Mouse (Mus musculus): ENCODE measurements around the gene Sorcs3.

Sorcs3 gene

GRCm38 (mm10) chr19:48378006-48378540 lies 172.2 kb downstream of the Sorcs3 start:
- no peak for DNase-seq (ENCODE audit: low spot score in 2 of 2)

- DNase-seq (ENCODE audit: low spot score in 2 of 2) = no peak
Observed at GRCm38 (mm10) chr19:48391551-48391950, 185.7 kb downstream of the Sorcs3 start.

GRCm38 (mm10) chr19:48404774-48405495 lies 199.1 kb downstream of the Sorcs3 start:
- no peak for DNase-seq (ENCODE audit: low spot score in 2 of 2)

GRCm38 (mm10) chr19:48408221-48408620 lies 202.4 kb downstream of the Sorcs3 start:
- no peak for DNase-seq (ENCODE audit: low spot score in 2 of 2)

- DNase-seq (ENCODE audit: low spot score in 2 of 2) = no peak
Observed at GRCm38 (mm10) chr19:48411332-48411731, 205.5 kb downstream of the Sorcs3 start.

- DNase-seq (ENCODE audit: low spot score in 2 of 2) = no peak
Observed at GRCm38 (mm10) chr19:48413836-48414235, 208.0 kb downstream of the Sorcs3 start.

- no peak for DNase-seq (ENCODE audit: low spot score in 2 of 2)
Observed at GRCm38 (mm10) chr19:48418356-48418755, 212.5 kb downstream of the Sorcs3 start.

GRCm38 (mm10) chr19:48429263-48429662 lies 223.4 kb downstream of the Sorcs3 start:
- DNase-seq (ENCODE audit: low spot score in 2 of 2) = no peak

- DNase-seq (ENCODE audit: low spot score in 2 of 2) = no peak
Observed at GRCm38 (mm10) chr19:48429755-48430154, 223.9 kb downstream of the Sorcs3 start.

- no peak for DNase-seq (ENCODE audit: low spot score in 2 of 2)
Observed at GRCm38 (mm10) chr19:48430328-48430727, 224.5 kb downstream of the Sorcs3 start.

GRCm38 (mm10) chr19:48438450-48438849 lies 232.6 kb downstream of the Sorcs3 start:
- DNase-seq (ENCODE audit: low spot score in 2 of 2) = no peak

GRCm38 (mm10) chr19:48461141-48461540 lies 255.3 kb downstream of the Sorcs3 start:
- DNase-seq (ENCODE audit: low spot score in 2 of 2) = no peak

GRCm38 (mm10) chr19:48462426-48462825 lies 256.6 kb downstream of the Sorcs3 start:
- DNase-seq (ENCODE audit: low spot score in 2 of 2) = no peak

- DNase-seq (ENCODE audit: low spot score in 2 of 2) = no peak
Observed at GRCm38 (mm10) chr19:48463494-48463893, 257.7 kb downstream of the Sorcs3 start.

- no peak for DNase-seq (ENCODE audit: low spot score in 2 of 2)
Observed at GRCm38 (mm10) chr19:48467471-48467870, 261.6 kb downstream of the Sorcs3 start.

GRCm38 (mm10) chr19:48469791-48470410 lies 264.1 kb downstream of the Sorcs3 start:
- DNase-seq (ENCODE audit: low spot score in 2 of 2) = no peak

- no peak for DNase-seq (ENCODE audit: low spot score in 2 of 2)
Observed at GRCm38 (mm10) chr19:48471927-48472326, 266.1 kb downstream of the Sorcs3 start.

- DNase-seq (ENCODE audit: low spot score in 2 of 2) = no peak
Observed at GRCm38 (mm10) chr19:48475784-48476410, 270.1 kb downstream of the Sorcs3 start.

- DNase-seq (ENCODE audit: low spot score in 2 of 2) = no peak
Observed at GRCm38 (mm10) chr19:48478864-48479263, 273.0 kb downstream of the Sorcs3 start.

- DNase-seq (ENCODE audit: low spot score in 2 of 2) = no peak
Observed at GRCm38 (mm10) chr19:48482946-48483345, 277.1 kb downstream of the Sorcs3 start.

- no peak for DNase-seq (ENCODE audit: low spot score in 2 of 2)
Observed at GRCm38 (mm10) chr19:48491111-48491510, 285.3 kb downstream of the Sorcs3 start.

- DNase-seq (ENCODE audit: low spot score in 2 of 2) = no peak
Observed at GRCm38 (mm10) chr19:48503896-48504620, 298.2 kb downstream of the Sorcs3 start.

Data from spleen, postnatal 14 days (tissue).